Mouse (Mus musculus): ENCODE measurements around the gene Hectd4. TPM values are rescaled to one million over a fixed set of nuclear protein-coding genes. Genes with fewer than 3 reads are reported as not detected.

Gene Hectd4
- polyA plus RNA-seq, 1 experiment from 2014 or later, result 5.2 TPM

DNA sequence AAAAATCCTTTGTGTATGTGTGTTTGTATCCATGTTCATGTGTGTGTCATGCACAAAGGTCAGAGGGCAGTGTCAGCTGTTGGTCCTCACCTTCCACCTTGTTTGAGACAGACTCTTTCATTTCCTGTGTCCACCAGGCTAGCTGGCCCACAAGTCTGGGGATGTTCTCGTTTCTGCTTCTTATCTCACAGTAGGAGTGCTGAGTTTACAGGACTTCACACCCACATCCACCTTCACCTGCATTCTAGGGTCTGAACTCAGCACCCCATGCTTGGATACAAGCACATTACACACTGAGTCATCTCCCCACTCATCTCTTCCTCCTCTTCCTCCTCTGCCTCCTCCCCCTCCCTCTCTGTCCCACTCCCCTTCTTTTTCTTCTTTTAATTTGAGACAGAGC is 22.2 kb downstream of the Hectd4 start:
- Histone ChIP-seq H3K9me3 (replicated peaks) (no peaks in the 10 kb centered on the region), H3K27ac (no peak overlapping the region), H3K36me3 (no peaks in the 10 kb centered on the region), H3K4me1 (peaks cover 6% of the 10 kb centered on the region; the same call in 1 of the 2 replicates), H3K9ac (no peak overlapping the region), H3K4me3 (replicated peaks) (no peak overlapping the region), H3K27me3 (no peaks in the 10 kb centered on the region), H3K4me2 (no peak overlapping the region)
- 44% methylated on average over 1 of the region's 1 CpGs for WGBS
- no peak; the same call in 1 of the 2 replicates for ATAC-seq (replicated peaks; ENCODE audit: low FRiP score)

- Histone ChIP-seq H3K27ac (no peak overlapping the region), H3K27me3 (no peaks in the 10 kb centered on the region), H3K36me3 (no peaks in the 10 kb centered on the region), H3K9me3 (replicated peaks) (no peaks in the 10 kb centered on the region), H3K9ac (no peak overlapping the region), H3K4me2 (no peak overlapping the region), H3K4me3 (replicated peaks) (no peak overlapping the region), H3K4me1 (peaks cover 6% of the 10 kb centered on the region; the same call in 1 of the 2 replicates)
- ATAC-seq (replicated peaks; ENCODE audit: low FRiP score), result no peak
- 93% methylated on average over 1 of the region's 1 CpGs for WGBS
Observed at GRCm38 (mm10) chr5:121242701-121243100, 22.7 kb downstream of the Hectd4 start.

GRCm38 (mm10) chr5:121243676-121244364 is 23.8 kb downstream of the Hectd4 start:
- no peak for ATAC-seq (replicated peaks; ENCODE audit: low FRiP score)
- Histone ChIP-seq H3K9me3 (replicated peaks) (no peaks in the 10 kb centered on the region), H3K4me3 (replicated peaks) (no peak overlapping the region), H3K9ac (no peak overlapping the region), H3K27ac (no peak overlapping the region), H3K36me3 (no peaks in the 10 kb centered on the region), H3K4me2 (no peak overlapping the region), H3K27me3 (no peaks in the 10 kb centered on the region), H3K4me1 (peaks cover 6% of the 10 kb centered on the region; the same call in 1 of the 2 replicates)
- WGBS, result 81% methylated on average over 1 of the region's 1 CpGs

- Histone ChIP-seq H3K27me3 (no peaks in the 10 kb centered on the region), H3K4me2 (no peak overlapping the region), H3K4me3 (replicated peaks) (no peak overlapping the region), H3K9ac (no peak overlapping the region), H3K27ac (no peak overlapping the region), H3K9me3 (replicated peaks) (no peaks in the 10 kb centered on the region), H3K36me3 (no peaks in the 10 kb centered on the region), H3K4me1 (peaks cover 6% of the 10 kb centered on the region; the same call in 1 of the 2 replicates)
- ATAC-seq (replicated peaks; ENCODE audit: low FRiP score), result no peak
- WGBS, result 93% methylated on average over 5 of the region's 5 CpGs
Observed at GRCm38 (mm10) chr5:121244365-121244731, 24.3 kb downstream of the Hectd4 start.

GRCm38 (mm10) chr5:121245201-121245600 is 25.2 kb downstream of the Hectd4 start:
- WGBS, result 71% methylated on average over 7 of the region's 7 CpGs
- Histone ChIP-seq H3K36me3 (no peaks in the 10 kb centered on the region), H3K4me1 (peaks cover 3% of the 10 kb centered on the region; the same call in 1 of the 2 replicates), H3K27ac (no peak overlapping the region), H3K9ac (no peak overlapping the region), H3K27me3 (no peaks in the 10 kb centered on the region), H3K9me3 (replicated peaks) (no peaks in the 10 kb centered on the region), H3K4me2 (no peak overlapping the region), H3K4me3 (replicated peaks) (no peak overlapping the region)
- ATAC-seq (replicated peaks; ENCODE audit: low FRiP score), result no peak

- Histone ChIP-seq H3K4me1 (peaks cover 3% of the 10 kb centered on the region; the same call in 1 of the 2 replicates), H3K27me3 (no peaks in the 10 kb centered on the region), H3K9ac (no peak overlapping the region), H3K36me3 (peaks cover 4% of the 10 kb centered on the region; the same call in 1 of the 2 replicates), H3K4me2 (no peak overlapping the region), H3K27ac (no peak overlapping the region), H3K9me3 (replicated peaks) (no peaks in the 10 kb centered on the region), H3K4me3 (replicated peaks) (no peak overlapping the region)
- no peak for ATAC-seq (replicated peaks; ENCODE audit: low FRiP score)
- WGBS, result 72% methylated on average over 3 of the region's 3 CpGs
Observed at GRCm38 (mm10) chr5:121248766-121249394, 28.9 kb downstream of the Hectd4 start.

- 88% methylated on average over 3 of the region's 3 CpGs for WGBS
- Histone ChIP-seq H3K4me2 (no peak overlapping the region), H3K36me3 (peaks cover 12% of the 10 kb centered on the region), H3K4me3 (replicated peaks) (no peak overlapping the region), H3K9me3 (replicated peaks) (no peaks in the 10 kb centered on the region), H3K27ac (no peak overlapping the region), H3K9ac (no peak overlapping the region), H3K4me1 (peaks cover 3% of the 10 kb centered on the region; the same call in 1 of the 2 replicates), H3K27me3 (no peaks in the 10 kb centered on the region)
- no peak for ATAC-seq (replicated peaks; ENCODE audit: low FRiP score)
Observed at GRCm38 (mm10) chr5:121249693-121250092, 29.7 kb downstream of the Hectd4 start.

DNA sequence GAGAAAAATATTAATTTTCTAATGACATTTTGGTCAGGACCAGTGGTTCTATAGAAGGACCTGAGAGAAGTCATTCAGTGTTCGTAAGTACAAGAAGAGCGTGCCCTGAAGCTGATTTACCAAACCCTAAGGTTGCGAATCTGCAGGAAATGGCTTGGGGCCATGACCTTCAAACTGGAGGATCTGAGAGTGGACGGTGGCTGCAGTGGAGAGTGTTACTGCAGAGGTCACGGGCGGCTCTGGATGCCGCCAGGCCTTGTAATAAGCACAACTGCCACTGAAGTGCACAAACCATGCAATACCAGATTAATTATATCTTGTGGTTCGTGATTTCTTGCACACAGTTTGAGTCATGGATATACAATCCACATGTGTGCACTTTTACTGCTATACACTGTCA is 31.8 kb downstream of the Hectd4 start:
- no peak overlapping the region for H3K9ac ChIP-seq
- WGBS, result 55% methylated on average over 8 of the region's 8 CpGs
- H3K36me3 ChIP-seq, result peaks cover 28% of the 10 kb centered on the region
- H3K9me3 ChIP-seq (replicated peaks), result no peaks in the 10 kb centered on the region
- H3K4me1 ChIP-seq, result no peaks in the 10 kb centered on the region
- no peak for ATAC-seq (replicated peaks; ENCODE audit: low FRiP score)
- H3K4me3 ChIP-seq (replicated peaks), result no peak overlapping the region
- H3K27ac ChIP-seq, result no peak overlapping the region
- H3K4me2 ChIP-seq, result no peak overlapping the region
- H3K27me3 ChIP-seq, result no peaks in the 10 kb centered on the region

GRCm38 (mm10) chr5:121253816-121254497 is 33.9 kb downstream of the Hectd4 start:
- no peak overlapping the region for H3K27ac ChIP-seq
- H3K9me3 ChIP-seq (replicated peaks), result no peaks in the 10 kb centered on the region
- WGBS, result 84% methylated on average over 18 of the region's 18 CpGs
- peaks cover 38% of the 10 kb centered on the region for H3K36me3 ChIP-seq
- no peak overlapping the region for H3K4me2 ChIP-seq
- no peaks in the 10 kb centered on the region for H3K4me1 ChIP-seq
- no peaks in the 10 kb centered on the region for H3K27me3 ChIP-seq
- H3K9ac ChIP-seq, result no peak overlapping the region
- no peak overlapping the region for H3K4me3 ChIP-seq (replicated peaks)
- ATAC-seq (replicated peaks; ENCODE audit: low FRiP score), result no peak

DNA sequence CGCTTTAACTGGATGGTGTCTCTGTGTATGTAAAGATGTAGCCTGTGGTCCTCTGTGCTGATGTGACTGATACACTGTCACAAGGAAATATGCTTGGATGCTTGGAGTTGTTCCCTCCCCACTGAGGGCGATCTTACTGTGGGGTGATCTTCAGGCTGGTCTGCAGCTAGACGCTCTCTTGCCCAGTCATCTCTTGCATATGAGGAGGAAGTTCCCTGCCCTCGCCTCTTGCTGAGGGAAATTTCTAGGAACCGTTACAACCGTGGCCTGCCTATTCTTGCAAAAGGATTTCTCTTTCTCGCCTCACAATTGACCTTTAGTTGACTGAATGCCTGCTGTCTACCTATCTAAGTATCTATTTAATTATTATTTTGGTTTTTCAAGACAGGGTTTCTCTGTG is 35.0 kb downstream of the Hectd4 start:
- Histone ChIP-seq H3K4me1 (no peaks in the 10 kb centered on the region), H3K4me2 (no peak overlapping the region), H3K4me3 (replicated peaks) (no peak overlapping the region), H3K9ac (no peak overlapping the region), H3K27me3 (no peaks in the 10 kb centered on the region), H3K27ac (no peak overlapping the region), H3K36me3 (peaks cover 45% of the 10 kb centered on the region), H3K9me3 (replicated peaks) (no peaks in the 10 kb centered on the region)
- WGBS, result 93% methylated on average over 7 of the region's 7 CpGs
- ATAC-seq (replicated peaks; ENCODE audit: low FRiP score), result no peak

- Histone ChIP-seq H3K9me3 (replicated peaks) (no peaks in the 10 kb centered on the region), H3K9ac (no peak overlapping the region), H3K4me2 (no peak overlapping the region), H3K36me3 (peaks cover 64% of the 10 kb centered on the region), H3K27me3 (no peaks in the 10 kb centered on the region), H3K27ac (no peak overlapping the region), H3K4me1 (no peaks in the 10 kb centered on the region), H3K4me3 (replicated peaks) (no peak overlapping the region)
- no peak for ATAC-seq (replicated peaks; ENCODE audit: low FRiP score)
- 87% methylated on average over 3 of the region's 3 CpGs for WGBS
Observed at GRCm38 (mm10) chr5:121261806-121262205, 41.8 kb downstream of the Hectd4 start.

- no peak overlapping the region for H3K27ac ChIP-seq
- peaks cover 63% of the 10 kb centered on the region for H3K36me3 ChIP-seq
- no peak overlapping the region for H3K9ac ChIP-seq
- H3K27me3 ChIP-seq, result no peaks in the 10 kb centered on the region
- no peak overlapping the region for H3K4me2 ChIP-seq
- no peak for ATAC-seq (replicated peaks; ENCODE audit: low FRiP score)
- H3K4me3 ChIP-seq (replicated peaks), result no peak overlapping the region
- no peaks in the 10 kb centered on the region for H3K4me1 ChIP-seq
- 94% methylated on average over 8 of the region's 8 CpGs for WGBS
- no peaks in the 10 kb centered on the region for H3K9me3 ChIP-seq (replicated peaks)
Observed at GRCm38 (mm10) chr5:121262415-121262814, 42.4 kb downstream of the Hectd4 start.

All from kidney, embryonic 15.5 days (tissue).